Mouse (Mus musculus): ENCODE measurements at regions not wholly inside any gene's neighbourhood (a gene's known extent, or its start where the extent isn't known, plus 50 kb on each side); places are given as distances from the start of the nearest gene placed in this dataset.

- TF ChIP-seq UBTF (IDR thresholded peaks at IDR 0.05; ENCODE audit: low read depth, low read length) (no peak), CTCF (conservative IDR thresholded peaks at IDR 0.05 in 1 of 2, IDR thresholded peaks at IDR 0.05 in 1 of 2; ENCODE audit: low read depth in 2 of 2, low read length in 2 of 2) (no peak), RCOR1 (conservative IDR thresholded peaks at IDR 0.05; ENCODE audit: low read depth, low read length) (no peak), EP300 (IDR thresholded peaks at IDR 0.05; ENCODE audit: low read length) (no peak), MAX (IDR thresholded peaks at IDR 0.05; ENCODE audit: low read length) (no peak), MAZ (IDR thresholded peaks at IDR 0.05; ENCODE audit: low read depth, low read length) (no peak)
Observed at GRCm38 (mm10) chr15:40032088-40032487, 102.1 kb upstream of the 9330182O14Rik start.

Measured in CH12.LX (cell line).